Mouse (Mus musculus) ES-Bruce4 (cell line): Measurements from ENCODE around the gene Znhit1.

Experiments
- CTCF ChIP-seq: IDR thresholded peaks from one replicate; pipeline ENCODE4 v1.8.1; 2011; ENCODE audit warnings: low read depth, low read length
- EP300 ChIP-seq: IDR thresholded peaks from 2 replicates; pipeline ENCODE4 v1.6.1; 2011; ENCODE audit warnings: low read depth, low read length; ENCODE audit not compliant: insufficient read depth
- POLR2A ChIP-seq: IDR thresholded peaks from one replicate; pipeline ENCODE4 v1.8.1; 2011; ENCODE audit warnings: low read length; ENCODE audit not compliant: insufficient read depth

- no peak for TF ChIP-seq CTCF
- no peak for TF ChIP-seq POLR2A
- TF ChIP-seq EP300: no peak
These were observed at the start of gene Znhit1 for GRCm38 (mm10) chr5:136987934-136988271.
